Mouse (Mus musculus) embryonic fibroblast, embryonic 13.5 days (primary cell): Measurements from ENCODE around the gene Supt6. TPM values are rescaled to one million over a fixed set of nuclear protein-coding genes. Genes with fewer than 3 reads are reported as not detected.

Experiments
- H3K27ac ChIP-seq: 2 replicates; pipeline ENCODE4 v1.5.1; 2012; ENCODE audit warnings: low read length, control low read depth, inconsistent platforms; ENCODE audit not compliant: insufficient read depth
- H3K4me1 ChIP-seq: 2 replicates; pipeline ENCODE4 v1.6.1; 2011; ENCODE audit warnings: low read length; ENCODE audit not compliant: control insufficient read depth, insufficient read depth
- H3K4me3 ChIP-seq: 2 replicates; pipeline ENCODE4 v1.5.1; 2011; ENCODE audit warnings: mild to moderate bottlenecking, control low read depth, low read length; ENCODE audit not compliant: insufficient read depth
- CTCF ChIP-seq: IDR thresholded peaks from 2 replicates; pipeline ENCODE4 v1.5.1; 2011; ENCODE audit warnings: mild to moderate bottlenecking, control low read depth, low read length, moderate library complexity, borderline replicate concordance; ENCODE audit not compliant: insufficient read depth
- POLR2A ChIP-seq: IDR thresholded peaks from 2 replicates; pipeline ENCODE4 v1.6.1; 2011; ENCODE audit warnings: low read depth, mild to moderate bottlenecking, control low read depth, low read length, moderate library complexity
- polyA plus RNA-seq: library from polyadenylated mRNA; stranded (reverse); fragments of >200 nt; gene quantifications from 2 replicates; pipeline ENCODE4 v1.2.4, GENCODE M21; 2011; ENCODE audit warnings: low read depth; ENCODE audit not compliant: missing spikeins, insufficient read length

Supt6 gene
- polyA plus RNA-seq, 1 experiment, result 56.1 TPM

DNA sequence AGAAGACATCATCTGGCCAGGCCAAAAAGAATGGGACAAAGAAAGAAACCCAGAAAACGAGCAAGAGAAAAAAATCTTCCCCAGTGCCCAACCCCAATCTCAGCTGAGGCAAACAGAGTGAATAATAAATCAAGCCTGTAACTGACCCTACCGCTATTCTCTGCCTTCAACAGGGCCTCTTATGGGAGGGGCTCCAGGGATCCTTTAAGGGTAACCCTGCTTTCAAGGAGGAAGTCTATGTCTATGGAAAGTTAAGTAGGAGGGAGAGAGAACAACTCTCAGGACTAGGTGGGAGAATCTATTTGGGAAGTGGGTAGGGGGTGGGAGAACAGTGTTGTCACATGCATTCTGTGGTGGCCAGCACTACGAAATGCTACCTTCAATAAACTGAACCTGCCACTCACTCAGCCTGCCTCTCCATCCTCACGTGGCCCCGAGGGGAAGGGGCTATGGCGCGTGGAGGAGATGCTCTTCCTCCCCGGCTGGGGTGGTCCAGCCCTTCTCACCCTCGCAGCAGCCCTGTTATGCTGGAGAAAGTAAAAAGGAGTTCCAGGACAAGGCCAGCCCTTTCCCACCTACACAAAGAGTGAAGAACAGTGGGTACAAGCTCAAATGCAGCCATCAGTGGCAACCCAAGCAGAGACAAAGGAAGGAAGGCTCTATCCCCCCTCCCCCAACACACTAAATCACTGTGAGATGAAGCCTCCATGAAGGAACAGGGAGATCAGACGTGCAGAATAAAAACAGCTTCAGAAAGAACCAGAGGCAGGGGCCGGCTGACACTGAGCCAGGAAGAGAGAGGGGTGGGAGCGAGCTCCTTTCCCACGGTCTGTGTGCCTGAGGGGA lies 40.2 kb downstream of the Supt6 start:
- no peak for TF ChIP-seq CTCF
- no peak for TF ChIP-seq POLR2A
- Histone ChIP-seq H3K4me1 (no peaks in the 10 kb centered on the region), H3K27ac (no peak overlapping the region), H3K4me3 (no peak overlapping the region)

DNA sequence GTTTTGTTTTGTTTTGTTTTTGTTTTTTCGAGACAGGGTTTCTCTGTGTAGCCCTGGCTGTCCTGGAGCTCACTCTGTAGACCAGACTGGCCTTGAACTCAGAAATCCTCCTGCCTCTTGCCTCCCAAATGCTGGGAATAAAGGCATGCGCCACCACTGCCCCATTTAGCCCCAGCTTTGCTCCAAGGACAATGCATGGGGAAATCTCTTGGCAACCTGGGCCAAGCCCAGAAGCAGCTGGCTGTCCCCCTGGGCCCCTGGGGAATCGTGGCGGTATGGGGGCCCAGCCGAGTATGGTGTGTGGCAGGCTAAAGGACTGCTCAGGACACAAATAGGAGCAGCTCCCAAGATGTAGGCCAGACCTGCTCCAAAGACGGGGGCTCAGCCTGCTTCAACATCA lies 41.5 kb downstream of the Supt6 start:
- TF ChIP-seq CTCF (no peak), POLR2A (no peak)
- Histone ChIP-seq H3K4me1 (no peaks in the 10 kb centered on the region), H3K27ac (no peak overlapping the region), H3K4me3 (no peak overlapping the region)

DNA sequence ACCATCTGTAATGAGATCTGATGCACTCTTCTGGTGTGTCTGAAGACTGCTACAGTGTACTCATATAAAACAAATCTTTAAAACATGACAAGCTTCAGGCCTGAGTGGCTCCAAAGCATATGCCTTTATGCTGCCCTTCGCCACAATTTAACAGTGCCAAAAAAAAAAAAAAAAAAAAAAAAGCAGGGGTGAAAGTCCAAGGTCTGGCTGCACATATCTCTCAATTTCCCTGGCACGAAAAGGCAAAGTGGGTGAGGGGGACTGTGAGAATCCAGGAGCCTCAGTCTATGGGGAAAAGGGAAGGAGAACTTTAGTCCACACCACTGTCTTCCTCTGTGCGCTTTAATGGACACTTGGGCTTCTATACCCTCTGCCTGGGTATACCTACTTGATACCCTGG lies 43.4 kb downstream of the Supt6 start:
- no peak overlapping the region for H3K27ac ChIP-seq
- TF ChIP-seq POLR2A (no peak), CTCF (no peak)
- no peak overlapping the region for H3K4me3 ChIP-seq
- H3K4me1 ChIP-seq, result no peaks in the 10 kb centered on the region

DNA sequence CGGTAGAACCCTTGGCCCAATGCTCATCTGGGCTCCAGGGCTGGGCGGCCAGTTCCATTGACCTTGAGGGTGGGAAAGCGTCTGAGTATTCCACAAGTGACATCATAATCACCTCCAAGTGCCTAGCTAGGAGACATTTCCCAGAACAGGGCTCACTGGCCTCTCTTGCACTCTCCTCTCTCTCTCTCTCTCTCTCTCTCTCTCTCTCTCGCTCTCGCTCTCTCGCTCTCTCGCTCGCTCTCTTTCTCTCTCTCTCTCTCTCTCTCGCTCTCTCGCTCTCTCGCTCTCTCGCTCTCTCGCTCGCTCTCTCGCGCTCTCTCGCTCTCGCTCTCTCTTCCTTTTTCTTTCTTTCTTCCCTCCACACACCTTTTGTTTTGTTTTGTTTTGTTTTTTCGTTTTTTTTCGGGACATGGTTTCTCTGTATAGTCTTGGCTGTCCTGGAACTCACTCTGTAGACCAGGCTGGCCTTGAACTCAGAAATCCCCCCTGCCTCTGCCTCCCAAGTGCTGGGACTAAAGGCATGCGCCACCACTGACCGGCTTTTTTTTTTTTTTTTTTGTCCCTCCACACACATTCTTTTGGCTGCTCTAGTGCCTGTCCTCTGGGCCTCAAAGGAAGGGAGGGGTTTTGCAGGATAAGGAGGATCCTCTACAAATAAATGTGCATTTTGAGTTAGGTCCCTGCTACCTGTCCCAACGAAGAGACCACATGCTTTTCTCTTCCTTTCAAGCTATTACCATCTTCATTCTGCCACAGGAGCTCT lies 50.5 kb downstream of the Supt6 start:
- Histone ChIP-seq H3K4me1 (peaks cover 2% of the 10 kb centered on the region; the same call in 1 of the 2 replicates), H3K4me3 (no peak overlapping the region), H3K27ac (no peak overlapping the region)
- TF ChIP-seq CTCF (no peak), POLR2A (no peak)

DNA sequence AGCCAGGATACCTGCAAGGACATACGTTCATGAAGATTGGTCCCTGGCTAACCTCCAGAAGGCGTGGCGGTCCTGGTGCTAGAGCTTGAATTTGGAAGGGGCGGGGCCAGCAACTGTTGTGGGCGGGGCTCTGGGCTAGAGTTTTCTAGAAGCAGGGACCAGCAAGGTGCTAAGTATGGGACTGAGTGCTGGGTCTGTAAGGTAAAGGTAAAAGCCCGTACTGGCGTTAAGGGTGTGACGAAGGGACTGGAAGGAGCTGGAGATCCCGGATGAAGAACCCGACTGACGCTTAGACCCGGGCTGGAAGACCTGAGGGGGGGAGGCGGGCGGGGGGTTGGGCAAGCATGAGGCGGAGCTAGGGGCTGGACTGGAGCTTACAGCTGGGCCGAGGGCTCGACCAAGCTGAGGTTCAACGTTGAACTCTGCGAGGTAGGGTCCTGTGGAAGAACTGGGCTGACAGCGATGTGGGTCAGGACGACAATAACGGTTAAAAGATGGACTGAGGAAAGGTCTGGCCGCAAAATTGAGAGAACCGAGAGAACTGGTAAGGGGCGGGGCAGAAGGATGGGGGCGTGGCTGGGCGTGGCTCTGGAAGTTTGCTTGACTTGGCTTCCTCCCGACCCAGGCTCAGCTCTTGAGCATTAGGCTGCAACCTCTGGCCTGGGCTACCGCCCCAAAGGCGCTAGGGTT lies 51.2 kb downstream of the Supt6 start:
- H3K4me1 ChIP-seq, result peaks cover 5% of the 10 kb centered on the region; the same call in 1 of the 2 replicates
- no peak overlapping the region for H3K4me3 ChIP-seq
- H3K27ac ChIP-seq, result no peak overlapping the region
- 0 out of 2 replicates have a peak, but pooled peaks have one; percentile 33 for TF ChIP-seq POLR2A
- no peak for TF ChIP-seq CTCF

DNA sequence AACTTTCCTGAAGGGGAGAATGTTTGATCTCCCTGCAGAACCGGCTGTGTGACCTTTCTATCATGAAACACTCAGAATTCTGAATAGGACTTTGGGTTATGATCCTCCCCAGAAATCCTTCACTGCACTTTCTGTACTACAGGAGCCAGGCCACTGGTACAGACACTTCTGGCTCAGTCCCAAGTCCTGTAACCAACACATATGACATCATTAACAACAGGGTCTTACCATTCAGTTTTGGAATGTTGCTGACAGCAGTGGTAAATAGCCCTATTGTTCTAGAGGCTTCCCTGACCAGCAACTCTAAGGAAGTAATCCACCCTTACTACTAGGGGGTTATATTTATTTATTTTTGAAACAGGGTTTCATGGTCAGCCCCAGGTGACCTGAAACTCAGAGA lies 52.7 kb downstream of the Supt6 start, which contains the start of gene Proca1:
Proca1 (plus strand) TSS at position 280 of the 400 bp plus-strand sequence.
- Histone ChIP-seq H3K27ac (no peak within 1 kb of the TSS), H3K4me3 (no peak within 1 kb of the TSS), H3K4me1 (peaks cover 5% of the 10 kb centered on the region; the same call in 1 of the 2 replicates)
- TF ChIP-seq POLR2A (no peak; the same call in 1 of the 2 replicates), CTCF (no peak)

DNA sequence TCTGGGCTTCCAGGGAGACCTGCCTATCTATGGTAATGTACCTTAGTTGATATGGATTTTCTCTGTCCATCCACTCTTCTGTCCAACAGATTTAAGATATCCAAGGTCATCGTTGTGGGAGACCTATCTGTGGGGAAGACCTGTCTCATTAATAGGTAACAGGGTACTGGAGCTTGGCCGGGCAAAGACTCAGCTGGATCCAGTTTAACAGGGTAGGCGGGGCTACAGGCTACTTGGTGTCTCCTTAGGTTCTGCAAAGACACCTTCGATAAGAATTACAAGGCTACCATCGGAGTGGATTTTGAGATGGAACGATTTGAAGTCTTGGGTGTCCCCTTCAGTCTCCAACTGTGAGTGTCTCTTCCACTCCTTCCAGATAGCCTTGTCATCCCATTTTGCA lies 55.7 kb downstream of the Supt6 start:
- TF ChIP-seq CTCF (no peak), POLR2A (no peak)
- Histone ChIP-seq H3K4me1 (peaks cover 5% of the 10 kb centered on the region; the same call in 1 of the 2 replicates), H3K4me3 (peak overlapping the region; percentile 67), H3K27ac (peak overlapping the region; percentile 94; the same call in 1 of the 2 replicates)

DNA sequence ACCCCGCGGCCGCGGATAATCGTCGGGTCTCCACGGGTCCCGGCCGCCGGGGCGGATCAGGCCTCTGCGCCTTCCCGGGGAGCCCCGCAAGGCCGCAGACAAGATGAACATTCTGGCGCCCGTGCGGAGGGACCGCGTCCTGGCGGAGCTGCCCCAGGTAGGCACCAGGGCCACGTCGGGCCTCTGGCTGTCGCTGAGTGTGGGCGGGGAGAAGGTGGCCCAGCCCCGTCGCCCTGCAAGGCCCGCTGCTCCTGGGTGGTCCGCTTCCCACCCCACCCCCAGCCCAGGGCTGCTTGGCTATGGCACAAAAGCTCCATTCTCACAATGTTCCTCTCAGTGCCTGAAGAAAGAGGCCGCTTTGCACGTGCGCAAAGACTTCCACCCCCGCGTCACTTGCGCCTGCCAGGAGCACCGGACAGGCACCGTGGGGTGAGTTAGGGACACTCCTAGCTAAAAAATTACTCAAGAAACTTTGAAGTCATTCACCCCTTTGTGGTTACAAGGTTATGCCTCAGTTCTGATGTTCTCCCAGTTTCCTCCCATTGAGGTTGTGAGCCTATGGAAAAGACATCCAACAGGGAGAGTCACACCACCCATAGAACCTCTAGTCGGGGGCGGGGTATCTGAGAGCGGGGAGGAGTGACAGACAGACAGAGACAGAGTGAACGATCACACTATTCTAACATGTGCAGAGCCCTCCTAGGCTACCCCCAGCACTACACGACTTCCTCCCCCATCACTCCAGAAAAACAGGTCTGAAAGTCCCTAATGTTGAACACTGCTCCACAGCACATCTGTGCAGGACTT lies 56.4 kb downstream of the Supt6 start:
- Histone ChIP-seq H3K4me3 (peak overlapping the region; percentile 67), H3K4me1 (peaks cover 5% of the 10 kb centered on the region; the same call in 1 of the 2 replicates), H3K27ac (peak overlapping the region; percentile 94)
- TF ChIP-seq CTCF, result no peak
- peak; percentile 65 for TF ChIP-seq POLR2A
